Comparison of ENCODE assay signal across 29 mouse cellular contexts in genomic region chr3:129738291-129739183, GRCm38 (mm10). TPM values are rescaled to one million over a fixed set of nuclear protein-coding genes. Genes with fewer than 3 reads are reported as not detected.
DNase-seq lines count a peak whose midpoint lies in the region; ATAC-seq lines count a peak whose summit lies in the region.
"Had no signal": no experiment of that assay in that cellular context is flagged by ENCODE, and none has a peak within 500 bp of the region (broad histone marks: within the 10 kb centered on the region; RNA-seq: fewer than 3 reads in every experiment).

No protein-coding gene starts in this region.

- 17% methylated on average over 16 of the region's 16 CpGs for WGBS in forebrain, embryonic 15.5 days

- H3K4me2 ChIP-seq in forebrain, embryonic 15.5 days (replicated peaks): no peak overlapping the region
- H3K4me2 ChIP-seq: heart, embryonic 11.5 days; hindbrain, embryonic 13.5 days; lung, embryonic 14.5 days; midbrain, embryonic 11.5 days had no signal

- no peak overlapping the region for H3K27ac ChIP-seq in forebrain, embryonic 15.5 days (replicated peaks)
- H3K27ac ChIP-seq: hindbrain, embryonic 13.5 days; layer of hippocampus, adult 2 months; left cerebral cortex, adult 2 months; liver, embryonic 14.5 days; stomach, postnatal 0 days had no signal

- ATAC-seq in common myeloid progenitor, adult 5-6 weeks (replicated peaks; ENCODE audit: low read depth, poor library complexity, severe bottlenecking): 0 out of 2 replicates have a peak, but pooled peaks have one; percentile 25
- ATAC-seq in forebrain, embryonic 15.5 days (replicated peaks): peak; percentile 32; the same call in 1 of the 2 replicates
- ATAC-seq: intestine, embryonic 16.5 days; midbrain, embryonic 16.5 days had no signal

- no peaks in the 10 kb centered on the region for H3K27me3 ChIP-seq in forebrain, embryonic 15.5 days
- H3K27me3 ChIP-seq: hindbrain, embryonic 13.5 days had no signal

- peaks cover 7% of the 10 kb centered on the region; the same call in 1 of the 2 replicates for H3K4me1 ChIP-seq in forebrain, embryonic 15.5 days
- H3K4me1 ChIP-seq: hindbrain, embryonic 13.5 days had no signal

- H3K9ac ChIP-seq in forebrain, embryonic 15.5 days (replicated peaks): no peak overlapping the region
- H3K9ac ChIP-seq: hindbrain, embryonic 13.5 days; liver, embryonic 14.5 days; lung, embryonic 14.5 days had no signal

- no peaks in the 10 kb centered on the region for H3K36me3 ChIP-seq in forebrain, embryonic 15.5 days
- H3K36me3 ChIP-seq: hindbrain, embryonic 13.5 days had no signal

- no peaks in the 10 kb centered on the region for H3K9me3 ChIP-seq in forebrain, embryonic 15.5 days
- H3K9me3 ChIP-seq: hindbrain, embryonic 13.5 days had no signal

- DNase-seq in kidney, adult 11 months: peak; percentile 1
- no peak for DNase-seq in kidney, postnatal 4 days
- peak; percentile 32 for DNase-seq in retina, postnatal 1 day
- DNase-seq in cerebellum, adult 9-11 months: no peak
- DNase-seq in lung, adult 18-20 months: no peak
- DNase-seq: adrenal gland, postnatal 10 days; B cell, adult 2 months; cerebellum, adult 11-12 months; cerebellum, postnatal 14 days; gastrocnemius, postnatal 14 days; heart, postnatal 36 days; kidney, postnatal 14 days; liver; lung, embryonic 14.5 days; lung, postnatal 14 days; right cerebral cortex, postnatal 4 days; thymus, adult 18-20 months; thymus, postnatal 25 days had no signal

- H3K4me3 ChIP-seq in forebrain, embryonic 15.5 days: no peak overlapping the region
- H3K4me3 ChIP-seq: hindbrain, embryonic 13.5 days; layer of hippocampus, adult 2 months; left cerebral cortex, adult 2 months had no signal

RNA-seq across cellular contexts. Expression of gene Egf, which starts 16.6 kb away (rescaled TPM):
- 0.82 and 2.7 TPM in 2 replicates for total RNA-seq in common myeloid progenitor, adult 5-6 weeks (2017)
- polyA plus RNA-seq in forebrain, embryonic 15.5 days (2015; fragmentation: Nextera tagmentation; extraction: Ambion mirVana): 1.8 and 2.2 TPM in 2 replicates

Comparison
In these comparisons a context has a peak if more than half of its experiments do, and no peak if none do; other contexts are left out.
1. DNase-seq: peak in kidney, adult 11 months (single experiment) and retina, postnatal 1 day (single experiment); none in kidney, postnatal 4 days (0 of 2), cerebellum, adult 9-11 months (single experiment) and lung, adult 18-20 months (0 of 2).